Mouse (Mus musculus) heart, postnatal 10 days (tissue): ENCODE measurements around the gene Exoc5. TPM values are rescaled to one million over a fixed set of nuclear protein-coding genes. Genes with fewer than 3 reads are reported as not detected.
"Not testable (repeated sequence)": the region's sequence is repeated elsewhere in the genome, so short reads cannot be mapped to it uniquely, and the experiment has no call there.

Experiments used
- DNase-seq, 2 experiments: peaks; one replicate each; pipeline ENCODE4 v3.0.0; 2021
- intact Hi-C: fragments of 180-260 bp; cut with DNase I; formaldehyde crosslinking; loops from one replicate; pipeline ENCODE4 v1.15.1; 2025
- total RNA-seq, 2 experiments: library from RNA; stranded (reverse); gene quantifications; 2 replicates each; pipeline ENCODE4 v1.2.3; 2021

Exoc5 gene
- total RNA-seq = 10 to 100 TPM; 31.2 to 32.3 TPM

GRCm38 (mm10) chr14:49066274-49066823, at the start of gene Exoc5:
Gene Exoc5 (minus strand): TSS chr14:49066653.
- DNase-seq = peak; percentile 96 to 98
- intact Hi-C loops = loop anchor here (2.0 kb wide), 1 partner anchor 106 kb away; the partner anchor contains the start of gene Naa30

GRCm38 (mm10) chr14:49091755-49092154, 25.3 kb upstream of the Exoc5 start:
- intact Hi-C loops, DNase-seq: not testable (repeated sequence)

- DNase-seq = no peak
- intact Hi-C loops = no loop called here
Measured at GRCm38 (mm10) chr14:49091277-49091676, 24.8 kb upstream of the Exoc5 start.

- DNase-seq = no peak
- intact Hi-C loops = no loop called here
Measured at GRCm38 (mm10) chr14:49090102-49090501, 23.6 kb upstream of the Exoc5 start.

GRCm38 (mm10) chr14:49089461-49090058, 23.1 kb upstream of the Exoc5 start:
- intact Hi-C loops = no loop called here
- DNase-seq = no peak

- DNase-seq = no peak
- intact Hi-C loops = no loop called here
Measured at GRCm38 (mm10) chr14:49088155-49089048, 21.9 kb upstream of the Exoc5 start.

GRCm38 (mm10) chr14:49086522-49086921, 20.1 kb upstream of the Exoc5 start:
- intact Hi-C loops = no loop called here
- DNase-seq = no peak

GRCm38 (mm10) chr14:49078820-49079219, 12.4 kb upstream of the Exoc5 start:
- intact Hi-C loops = no loop called here
- DNase-seq = no peak

- intact Hi-C loops = no loop called here
- DNase-seq = no peak
Measured at GRCm38 (mm10) chr14:49074361-49074760, 7.9 kb upstream of the Exoc5 start.

- DNase-seq = no peak
- intact Hi-C loops = no loop called here
Measured at GRCm38 (mm10) chr14:49073896-49074295, 7.4 kb upstream of the Exoc5 start.

- intact Hi-C loops = no loop called here
- DNase-seq = no peak
Measured at GRCm38 (mm10) chr14:49072837-49073236, 6.4 kb upstream of the Exoc5 start.

GRCm38 (mm10) chr14:49065529-49066273, 752 bp downstream of the Exoc5 start, which contains the start of gene Ap5m1:
Gene Ap5m1 (plus strand): TSS chr14:49066097.
- intact Hi-C loops = loop anchor here (2.0 kb wide), 1 partner anchor 107 kb away; the partner anchor contains the start of gene Naa30
- peak in 1 of 2 experiments; percentile 68 for DNase-seq

GRCm38 (mm10) chr14:49063838-49064237, 2.6 kb downstream of the Exoc5 start:
- DNase-seq = no peak
- intact Hi-C loops = no loop called here

GRCm38 (mm10) chr14:49049492-49049891, 17.0 kb downstream of the Exoc5 start:
- no peak for DNase-seq
- intact Hi-C loops = no loop called here

- intact Hi-C loops = no loop called here
- no peak for DNase-seq
Measured at GRCm38 (mm10) chr14:49045610-49046009, 20.8 kb downstream of the Exoc5 start.

GRCm38 (mm10) chr14:49028991-49029390, 37.5 kb downstream of the Exoc5 start:
- intact Hi-C loops = no loop called here
- DNase-seq = no peak

- no peak for DNase-seq
- intact Hi-C loops = no loop called here
Measured at GRCm38 (mm10) chr14:49027779-49028368, 38.6 kb downstream of the Exoc5 start.

GRCm38 (mm10) chr14:49027040-49027778, 39.2 kb downstream of the Exoc5 start:
- intact Hi-C loops = no loop called here
- no peak for DNase-seq

- intact Hi-C loops = no loop called here
- no peak for DNase-seq
Measured at GRCm38 (mm10) chr14:49019765-49020164, 46.7 kb downstream of the Exoc5 start.
